Comparison of ENCODE assay signal across 13 mouse cellular contexts in genomic region chr9:115161591-115161990, GRCm38 (mm10).
DNase-seq lines count a peak whose midpoint lies in the region; ATAC-seq lines count a peak whose summit lies in the region.
"Had no signal": no experiment of that assay in that cellular context is flagged by ENCODE, and none has a peak within 500 bp of the region (broad histone marks: within the 10 kb centered on the region; RNA-seq: fewer than 3 reads in every experiment).

No protein-coding gene starts in this region.

- H3K27me3 ChIP-seq in neural tube, embryonic 15.5 days (replicated peaks), result no peaks in the 10 kb centered on the region
- H3K27me3 ChIP-seq: Patski had no signal

- peak; percentile 5 for DNase-seq in cerebellum, adult 11-12 months
- DNase-seq in cerebellum, adult 9-11 months, result no peak
- DNase-seq in layer of hippocampus, adult 11-12 months (ENCODE audit: low spot score), result peak; percentile 12
- no peak for DNase-seq in layer of hippocampus, adult 9-10 months (ENCODE audit: low spot score)
- peak; percentile 47 for DNase-seq in fat pad, adult 2 months (ENCODE audit: extremely low read depth, low read depth, low spot score)
- DNase-seq in heart, postnatal 10 days, result peak; percentile 25 to 30
- DNase-seq in neural tube, embryonic 10.5 days (ENCODE audit: extremely low spot score, low spot score), result no peak
- DNase-seq: layer of hippocampus, postnatal 36 days; lung, postnatal 4 days; spleen, adult 18-20 months had no signal

- H3K9me3 ChIP-seq in neural tube, embryonic 15.5 days (replicated peaks), result no peaks in the 10 kb centered on the region
- H3K9me3 ChIP-seq: forebrain, embryonic 10.5 days had no signal

- H3K4me2 ChIP-seq in neural tube, embryonic 15.5 days, result no peak overlapping the region

- no peak overlapping the region for H3K27ac ChIP-seq in neural tube, embryonic 15.5 days (replicated peaks)
- H3K27ac ChIP-seq: forebrain, embryonic 10.5 days had no signal

- no peak for ATAC-seq in neural tube, embryonic 15.5 days (ENCODE audit: low FRiP score)
- ATAC-seq: Patski had no signal

- intact Hi-C loops in heart, postnatal 10 days (cut with DNase I), result loop anchor here (5.0 kb wide), 2 partner anchors 101 to 541 kb away; no protein-coding TSS in a partner anchor

- no peak overlapping the region for H3K9ac ChIP-seq in neural tube, embryonic 15.5 days (replicated peaks)

- 63% methylated on average over 5 of the region's 5 CpGs for WGBS in neural tube, embryonic 15.5 days

- H3K36me3 ChIP-seq in neural tube, embryonic 15.5 days, result no peaks in the 10 kb centered on the region
- H3K36me3 ChIP-seq: forebrain, embryonic 10.5 days had no signal

- H3K4me3 ChIP-seq in neural tube, embryonic 15.5 days (replicated peaks), result no peak overlapping the region
- H3K4me3 ChIP-seq: forebrain, embryonic 10.5 days had no signal

- peaks cover 14% of the 10 kb centered on the region for H3K4me1 ChIP-seq in neural tube, embryonic 15.5 days

Comparison
In these comparisons a context has a peak if more than half of its experiments do, and no peak if none do; other contexts are left out.
1. DNase-seq: peak in cerebellum, adult 11-12 months (single experiment), layer of hippocampus, adult 11-12 months (single experiment), fat pad, adult 2 months (single experiment) and heart, postnatal 10 days (2 of 2); none in cerebellum, adult 9-11 months (single experiment), layer of hippocampus, adult 9-10 months (single experiment) and neural tube, embryonic 10.5 days (single experiment).